Mouse (Mus musculus) stomach, postnatal 0 days (tissue): ENCODE measurements around the gene Ccnk. TPM values are rescaled to one million over a fixed set of nuclear protein-coding genes. Genes with fewer than 3 reads are reported as not detected.
A peak's percentile ranks its signal among the peaks of the same experiment; 100 is the strongest.

ENCODE experiments used
- ATAC-seq: fragments of 200-750 bp; cut with Nextera tagmentation; 2 replicates; pipeline ENCODE4 v1.8.0; 2017; ENCODE audit not compliant: low FRiP score, low TSS enrichment
- DNase-seq: peaks from one replicate; pipeline ENCODE4 v3.0.0-alpha.2; 2016; ENCODE audit warnings: low spot score
- H3K27ac ChIP-seq: fragments of 300-500 bp; sonication (generic); replicated peaks from 2 replicates; pipeline ENCODE4 v1.5.1; 2014; ENCODE audit warnings: mild to moderate bottlenecking, control low read depth
- H3K27me3 ChIP-seq: fragments of 300-500 bp; sonication (generic); 2 replicates; pipeline ENCODE4 v1.6.1; 2014; ENCODE audit warnings: low read length; ENCODE audit not compliant: control insufficient read depth, insufficient read depth
- H3K36me3 ChIP-seq: fragments of 300-500 bp; sonication (generic); 2 replicates; pipeline ENCODE4 v1.6.1; 2014; ENCODE audit warnings: low read length, mixed read lengths; ENCODE audit not compliant: control insufficient read depth, insufficient read depth
- H3K4me1 ChIP-seq: fragments of 300-500 bp; sonication (generic); replicated peaks from 2 replicates; pipeline ENCODE4 v1.6.1; 2014; ENCODE audit warnings: antibody characterized with exemption; ENCODE audit not compliant: control insufficient read depth, insufficient read depth
- H3K4me2 ChIP-seq: fragments of 300-500 bp; sonication (generic); replicated peaks from 2 replicates; pipeline ENCODE4 v1.6.1; 2014; ENCODE audit warnings: low read depth, mild to moderate bottlenecking, control low read depth, moderate library complexity
- H3K4me3 ChIP-seq: fragments of 300-500 bp; sonication (generic); 2 replicates; pipeline ENCODE4 v1.5.1; 2014; ENCODE audit warnings: low read depth, low read length, control low read depth
- H3K9ac ChIP-seq: fragments of 300-500 bp; sonication (generic); 2 replicates; pipeline ENCODE4 v1.6.1; 2014; ENCODE audit warnings: mild to moderate bottlenecking, low read length, control low read depth, mixed read lengths
- H3K9me3 ChIP-seq: fragments of 300-500 bp; sonication (generic); 2 replicates; pipeline ENCODE4 v1.6.1; 2016; ENCODE audit warnings: low read length; ENCODE audit not compliant: control insufficient read depth
- CTCF ChIP-seq: IDR thresholded peaks from 2 replicates; pipeline ENCODE4 v1.5.1; 2016; ENCODE audit warnings: antibody characterized with exemption, low read depth, mild to moderate bottlenecking, moderate library complexity
- EP300 ChIP-seq: optimal IDR thresholded peaks from 2 replicates; pipeline ENCODE3; 2016; ENCODE audit warnings: antibody characterized with exemption
- WGBS: fragments of 180-500 bp; shearing (Covaris S2); extraction: QIAGEN DNeasy Blood & Tissue Kit; methylation state at CpG from one replicate; pipeline ENCODE4 v1.1.7; 2014; 5-methylcytosine and 5-hydroxymethylcytosine counted together
- polyA plus RNA-seq: library from polyadenylated mRNA; unstranded; fragments of >200 nt; fragmentation: Nextera tagmentation; extraction: Ambion mirVana; gene quantifications from 2 replicates; pipeline ENCODE4 v1.2.1, GENCODE M21; 2015

Gene Ccnk
- polyA plus RNA-seq, 1 experiment from 2014 or later, result 1.6 TPM

- no peaks in the 10 kb centered on the region for H3K27me3 ChIP-seq
- 82% methylated on average over 4 of the region's 4 CpGs for WGBS
- no peak for DNase-seq
- no peaks in the 10 kb centered on the region for H3K4me1 ChIP-seq
- H3K9me3 ChIP-seq, result no peaks in the 10 kb centered on the region
- no peak overlapping the region for H3K4me3 ChIP-seq
- ATAC-seq, result no peak
- H3K27ac ChIP-seq, result no peak overlapping the region
- no peak overlapping the region for H3K4me2 ChIP-seq
- H3K36me3 ChIP-seq, result peaks cover 47% of the 10 kb centered on the region
- no peak overlapping the region for H3K9ac ChIP-seq
- TF ChIP-seq CTCF, result no peak
- no peak for TF ChIP-seq EP300
Observed at GRCm38 (mm10) chr12:108198447-108198846, 19.1 kb downstream of the Ccnk start.

GRCm38 (mm10) chr12:108200094-108200493, 20.7 kb downstream of the Ccnk start:
- no peak overlapping the region for H3K27ac ChIP-seq
- no peaks in the 10 kb centered on the region for H3K27me3 ChIP-seq
- TF ChIP-seq CTCF, result no peak
- no peak for TF ChIP-seq EP300
- no peaks in the 10 kb centered on the region for H3K9me3 ChIP-seq
- H3K4me1 ChIP-seq, result no peaks in the 10 kb centered on the region
- no peak overlapping the region for H3K9ac ChIP-seq
- no peak for DNase-seq
- ATAC-seq, result no peak
- H3K4me3 ChIP-seq, result no peak overlapping the region
- WGBS, result 88% methylated on average over 1 of the region's 1 CpGs
- H3K36me3 ChIP-seq, result peaks cover 47% of the 10 kb centered on the region
- H3K4me2 ChIP-seq, result no peak overlapping the region

- no peaks in the 10 kb centered on the region for H3K27me3 ChIP-seq
- no peak overlapping the region for H3K9ac ChIP-seq
- WGBS, result 74% methylated on average over 8 of the region's 8 CpGs
- TF ChIP-seq CTCF (no peak), EP300 (no peak)
- H3K36me3 ChIP-seq, result peaks cover 30% of the 10 kb centered on the region
- H3K4me2 ChIP-seq, result no peak overlapping the region
- DNase-seq (no peak), ATAC-seq (no peak)
- H3K4me1 ChIP-seq, result no peaks in the 10 kb centered on the region
- H3K4me3 ChIP-seq, result no peak overlapping the region
- no peak overlapping the region for H3K27ac ChIP-seq
- H3K9me3 ChIP-seq, result no peaks in the 10 kb centered on the region
Observed at GRCm38 (mm10) chr12:108203895-108204294, 24.5 kb downstream of the Ccnk start.

GRCm38 (mm10) chr12:108204978-108205377, 25.6 kb downstream of the Ccnk start:
- no peak for TF ChIP-seq CTCF
- no peak for TF ChIP-seq EP300
- Histone ChIP-seq H3K27ac (no peak overlapping the region), H3K9ac (no peak overlapping the region; the same call in 1 of the 2 replicates), H3K4me2 (no peak overlapping the region), H3K36me3 (peaks cover 19% of the 10 kb centered on the region), H3K27me3 (no peaks in the 10 kb centered on the region), H3K4me1 (no peaks in the 10 kb centered on the region), H3K9me3 (no peaks in the 10 kb centered on the region), H3K4me3 (no peak overlapping the region)
- WGBS, result 65% methylated on average over 12 of the region's 12 CpGs
- DNase-seq, result no peak
- ATAC-seq, result no peak

GRCm38 (mm10) chr12:108206641-108207040, 27.3 kb downstream of the Ccnk start:
- DNase-seq, result peak; percentile 83
- Histone ChIP-seq H3K4me2 (no peak overlapping the region), H3K4me1 (no peaks in the 10 kb centered on the region), H3K27ac (no peak overlapping the region), H3K9ac (no peak overlapping the region), H3K9me3 (no peaks in the 10 kb centered on the region), H3K4me3 (no peak overlapping the region), H3K27me3 (no peaks in the 10 kb centered on the region), H3K36me3 (peaks cover 9% of the 10 kb centered on the region)
- 8% methylated on average over 5 of the region's 5 CpGs for WGBS
- ATAC-seq, result peak; percentile 49
- no peak for TF ChIP-seq EP300
- TF ChIP-seq CTCF, result peak; percentile 94

DNA sequence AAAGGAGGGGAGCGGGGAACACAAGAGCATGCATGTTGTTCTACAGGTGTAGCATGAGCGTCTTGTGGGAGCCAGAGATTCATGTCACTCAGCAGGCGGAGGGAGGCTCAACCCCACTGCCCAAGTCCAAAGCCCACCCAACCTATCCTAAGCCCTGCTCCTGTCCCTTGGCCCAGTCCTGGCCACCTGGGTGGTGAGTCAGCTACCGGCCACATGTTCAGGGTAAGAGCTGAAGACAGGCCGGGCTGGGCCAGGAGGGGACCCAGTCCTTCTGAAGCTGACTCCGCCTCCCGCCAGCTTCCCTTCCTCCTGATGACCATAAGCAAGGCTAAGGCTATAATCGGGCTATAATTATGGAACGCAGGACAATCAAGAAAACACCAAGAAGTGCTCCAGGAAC, 28.8 kb downstream of the Ccnk start:
- no peaks in the 10 kb centered on the region for H3K9me3 ChIP-seq
- DNase-seq, result no peak
- 89% methylated on average over 9 of the region's 9 CpGs for WGBS

More for the DNA sequence above, 28.8 kb downstream of the Ccnk start:
- no peak for TF ChIP-seq CTCF
- no peak for TF ChIP-seq EP300
- H3K27ac ChIP-seq, result no peak overlapping the region
- H3K4me2 ChIP-seq, result no peak overlapping the region
- H3K4me1 ChIP-seq, result no peaks in the 10 kb centered on the region
- no peaks in the 10 kb centered on the region for H3K27me3 ChIP-seq
- ATAC-seq, result no peak
- H3K36me3 ChIP-seq, result peaks cover 6% of the 10 kb centered on the region
- H3K4me3 ChIP-seq, result no peak overlapping the region
- no peak overlapping the region for H3K9ac ChIP-seq
